ENCODE assay signal across 12 mouse cellular contexts in the genomic region with DNA sequence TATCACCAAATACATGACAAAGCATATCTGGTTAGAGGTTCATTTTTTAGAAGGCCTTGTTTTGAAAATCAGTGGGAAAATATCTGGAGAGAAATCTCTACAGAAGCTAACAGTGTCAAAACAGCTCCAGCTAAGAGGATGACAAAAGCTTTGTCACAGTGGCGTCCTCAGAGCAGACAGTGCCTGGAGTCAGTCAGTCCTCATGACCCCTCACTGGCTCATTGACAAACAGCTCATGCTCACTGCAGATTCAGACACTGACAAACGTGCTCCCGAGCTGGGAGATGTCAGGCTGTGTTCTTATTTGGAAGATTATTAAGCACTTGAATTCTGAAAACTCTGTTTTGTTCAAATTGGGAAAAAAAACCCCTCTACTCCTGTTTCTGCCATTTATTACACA.
A peak's percentile ranks its signal among the peaks of the same experiment; 100 is the strongest.
DNase-seq lines count a peak whose midpoint lies in the region; ATAC-seq lines count a peak whose summit lies in the region.
"Had no signal": no experiment of that assay in that cellular context is flagged by ENCODE, and none has a peak within 500 bp of the region (broad histone marks: within the 10 kb centered on the region; RNA-seq: fewer than 3 reads in every experiment).

No protein-coding gene starts in this region.

- DNase-seq in cerebellum, adult 9-10 months: peak; percentile 15
- DNase-seq in cerebellum, adult 11 months: no peak
- DNase-seq in layer of hippocampus, adult 11-12 months (ENCODE audit: low spot score): peak; percentile 32
- no peak for DNase-seq in layer of hippocampus, postnatal 25 days (ENCODE audit: extremely low spot score in 1 of 2, low spot score in 1 of 2)
- DNase-seq in right cerebral cortex, adult 18-20 months: peak; percentile 14
- no peak for DNase-seq in right cerebral cortex, postnatal 10 days (ENCODE audit: low spot score in 2 of 2)
- peak; percentile 41 for DNase-seq in telencephalon, adult 2 months (ENCODE audit: low read depth, low spot score)
- DNase-seq: heart, postnatal 36 days; lung, postnatal 14 days; thymus, postnatal 36 days had no signal

- no peak for ATAC-seq in CD4-positive, CD25-positive, alpha-beta regulatory T cell, adult 4 months
- ATAC-seq: liver, embryonic 12.5 days had no signal

Comparison
In these comparisons a context has a peak if more than half of its experiments do, and no peak if none do; other contexts are left out.
1. DNase-seq: peak in cerebellum, adult 9-10 months (single experiment), layer of hippocampus, adult 11-12 months (single experiment), right cerebral cortex, adult 18-20 months (single experiment) and telencephalon, adult 2 months (single experiment); none in cerebellum, adult 11 months (single experiment), layer of hippocampus, postnatal 25 days (0 of 2) and right cerebral cortex, postnatal 10 days (0 of 2).